Mouse (Mus musculus) erythroblast, embryonic 14.5 days (primary cell): ENCODE measurements around the gene Hist1h3d. TPM values are rescaled to one million over a fixed set of nuclear protein-coding genes. Genes with fewer than 3 reads are reported as not detected.
A peak's percentile ranks its signal among the peaks of the same experiment; 100 is the strongest.
"Not testable (repeated sequence)": the region's sequence is repeated elsewhere in the genome, so short reads cannot be mapped to it uniquely, and the experiment has no call there.

Experiments used
- H3K27me3 ChIP-seq: 2 replicates; pipeline ENCODE4 v1.6.1; 2012; ENCODE audit warnings: inconsistent platforms; ENCODE audit not compliant: control insufficient read depth
- H3K36me3 ChIP-seq: 2 replicates; pipeline ENCODE4 v1.6.1; 2012; ENCODE audit warnings: mild to moderate bottlenecking, inconsistent platforms; ENCODE audit not compliant: control insufficient read depth
- H3K4me1 ChIP-seq: 2 replicates; pipeline ENCODE4 v1.6.1; 2012; ENCODE audit warnings: inconsistent platforms; ENCODE audit not compliant: control insufficient read depth
- H3K4me3 ChIP-seq: replicated peaks from 2 replicates; pipeline ENCODE3; 2012; ENCODE audit warnings: moderate library complexity, mild to moderate bottlenecking, inconsistent platforms
- H3K9me3 ChIP-seq: 2 replicates; pipeline ENCODE4 v1.6.1; 2012; ENCODE audit warnings: low read length, inconsistent platforms, mixed read lengths; ENCODE audit not compliant: control insufficient read depth
- GATA1 ChIP-seq: IDR thresholded peaks from 2 replicates; pipeline ENCODE4 v1.6.1; 2012; ENCODE audit warnings: low read length, inconsistent platforms, mixed read lengths
- TAL1 ChIP-seq: IDR thresholded peaks from 3 replicates; pipeline ENCODE4 v1.6.1; 2012; ENCODE audit warnings: low read length, inconsistent platforms, mixed read lengths
- polyA plus RNA-seq: library from polyadenylated mRNA; stranded (reverse); fragments of >175 nt; gene quantifications from 2 replicates; pipeline ENCODE4 v1.2.3, GENCODE M21; 2012

The Hist1h3d gene
- polyA plus RNA-seq, 1 experiment: 4.7 TPM

DNA sequence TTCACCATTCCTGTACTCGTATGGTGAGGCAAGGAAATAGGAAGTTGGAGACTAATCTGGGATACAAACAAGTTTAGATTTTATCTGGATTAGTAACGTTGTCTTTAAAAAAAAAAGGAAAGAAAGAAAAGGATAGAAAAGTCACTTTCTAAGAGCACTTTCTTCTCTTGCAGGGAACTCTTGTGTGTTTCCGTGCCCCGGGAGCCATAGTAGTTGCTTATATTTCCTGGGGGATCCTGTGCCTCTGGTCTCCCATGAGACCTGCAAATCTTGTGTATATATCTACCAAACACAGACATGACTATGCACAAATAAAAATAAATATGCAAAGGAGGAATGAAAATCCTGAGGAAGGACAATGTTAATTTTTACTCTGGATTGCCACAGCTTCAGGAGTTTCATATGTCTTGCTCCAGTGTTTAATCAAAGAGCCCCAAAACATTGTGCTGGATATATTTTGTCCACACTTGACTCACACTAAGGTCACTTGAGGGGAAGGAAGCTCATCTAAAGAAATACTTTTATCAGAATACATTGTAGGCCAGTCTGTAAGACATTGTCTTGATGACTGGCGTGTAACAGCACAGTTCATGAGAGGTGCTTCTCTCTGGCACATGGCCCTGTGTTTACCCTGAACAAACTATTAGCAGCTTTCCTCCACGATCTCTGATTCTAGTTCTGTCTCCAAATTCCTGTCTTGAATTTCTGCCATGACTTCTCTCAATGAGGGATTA lies 1.5 kb downstream of the Hist1h3d start:
- TF ChIP-seq GATA1 (no peak), TAL1 (no peak)
- peaks cover 11% of the 10 kb centered on the region for H3K36me3 ChIP-seq
- H3K27me3 ChIP-seq: no peaks in the 10 kb centered on the region
- H3K4me1 ChIP-seq: peaks cover 53% of the 10 kb centered on the region
- no peaks in the 10 kb centered on the region for H3K9me3 ChIP-seq
- peak overlapping the region; percentile 76 for H3K4me3 ChIP-seq

DNA sequence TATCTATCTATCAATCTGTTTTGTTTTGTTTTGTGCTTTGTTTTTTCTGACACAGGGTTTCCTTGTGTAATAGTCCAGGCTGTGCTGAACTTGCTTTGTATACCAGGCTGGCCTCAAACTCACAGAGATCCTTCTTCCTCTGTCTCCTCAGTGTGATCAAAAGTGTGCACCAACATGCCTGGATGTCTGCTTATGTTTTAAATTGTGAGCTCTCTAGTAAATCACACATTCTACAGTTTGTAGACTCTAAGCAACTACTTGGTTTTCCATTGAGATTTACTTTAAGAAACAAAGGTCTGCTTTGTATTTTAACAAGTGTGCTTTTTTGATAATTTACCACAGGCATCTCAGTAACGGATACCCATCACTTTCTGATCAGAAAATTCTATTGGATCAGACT lies 2.3 kb downstream of the Hist1h3d start:
- Histone ChIP-seq H3K9me3 (no peaks in the 10 kb centered on the region), H3K27me3 (no peaks in the 10 kb centered on the region), H3K4me1 (peaks cover 56% of the 10 kb centered on the region), H3K36me3 (peaks cover 11% of the 10 kb centered on the region), H3K4me3 (peak overlapping the region; percentile 76)
- TF ChIP-seq GATA1: no peak
- no peak for TF ChIP-seq TAL1

DNA sequence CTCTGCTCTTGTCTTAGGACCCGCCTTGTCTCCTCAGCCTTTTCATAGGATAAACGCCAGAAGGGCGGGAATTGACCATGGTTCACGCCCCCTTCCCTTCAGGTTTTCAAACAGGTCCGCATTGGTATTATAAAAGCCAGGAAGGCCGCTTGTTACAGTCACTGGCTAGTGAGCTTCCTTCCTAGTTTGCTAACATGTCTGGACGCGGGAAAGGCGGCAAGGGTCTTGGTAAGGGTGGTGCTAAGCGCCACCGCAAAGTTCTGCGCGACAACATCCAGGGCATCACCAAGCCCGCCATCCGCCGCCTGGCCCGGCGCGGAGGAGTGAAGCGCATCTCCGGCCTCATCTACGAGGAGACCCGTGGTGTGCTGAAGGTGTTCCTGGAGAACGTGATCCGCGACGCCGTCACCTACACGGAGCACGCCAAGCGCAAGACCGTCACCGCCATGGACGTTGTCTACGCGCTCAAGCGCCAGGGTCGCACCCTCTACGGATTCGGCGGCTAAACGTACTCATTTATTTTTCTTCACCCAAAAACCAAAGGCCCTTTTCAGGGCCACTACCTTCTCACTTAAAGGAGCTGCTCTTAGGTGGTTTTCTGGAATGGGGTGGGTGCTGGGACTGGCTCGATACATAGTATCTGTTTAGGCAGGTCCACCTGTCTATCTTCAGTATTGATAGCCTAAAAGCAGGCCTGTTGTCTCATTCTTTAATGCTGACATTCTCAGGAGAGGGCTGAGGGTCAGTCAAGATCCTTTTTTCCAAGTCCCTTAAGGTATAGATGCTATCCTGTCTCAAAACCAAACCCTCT lies 6.0 kb downstream of the Hist1h3d start, which contains the start of gene Hist1h4d:
Hist1h4d (plus strand) TSS at position 191 of the 811 bp plus-strand sequence.
- TF ChIP-seq GATA1: no peak
- no peak; the same call in 2 of the 3 replicates for TF ChIP-seq TAL1
- no peaks in the 10 kb centered on the region for H3K9me3 ChIP-seq
- peaks cover 11% of the 10 kb centered on the region for H3K36me3 ChIP-seq
- H3K4me1 ChIP-seq: peaks cover 71% of the 10 kb centered on the region
- no peaks in the 10 kb centered on the region for H3K27me3 ChIP-seq
- H3K4me3 ChIP-seq: peak within 1 kb of the TSS; percentile 67

DNA sequence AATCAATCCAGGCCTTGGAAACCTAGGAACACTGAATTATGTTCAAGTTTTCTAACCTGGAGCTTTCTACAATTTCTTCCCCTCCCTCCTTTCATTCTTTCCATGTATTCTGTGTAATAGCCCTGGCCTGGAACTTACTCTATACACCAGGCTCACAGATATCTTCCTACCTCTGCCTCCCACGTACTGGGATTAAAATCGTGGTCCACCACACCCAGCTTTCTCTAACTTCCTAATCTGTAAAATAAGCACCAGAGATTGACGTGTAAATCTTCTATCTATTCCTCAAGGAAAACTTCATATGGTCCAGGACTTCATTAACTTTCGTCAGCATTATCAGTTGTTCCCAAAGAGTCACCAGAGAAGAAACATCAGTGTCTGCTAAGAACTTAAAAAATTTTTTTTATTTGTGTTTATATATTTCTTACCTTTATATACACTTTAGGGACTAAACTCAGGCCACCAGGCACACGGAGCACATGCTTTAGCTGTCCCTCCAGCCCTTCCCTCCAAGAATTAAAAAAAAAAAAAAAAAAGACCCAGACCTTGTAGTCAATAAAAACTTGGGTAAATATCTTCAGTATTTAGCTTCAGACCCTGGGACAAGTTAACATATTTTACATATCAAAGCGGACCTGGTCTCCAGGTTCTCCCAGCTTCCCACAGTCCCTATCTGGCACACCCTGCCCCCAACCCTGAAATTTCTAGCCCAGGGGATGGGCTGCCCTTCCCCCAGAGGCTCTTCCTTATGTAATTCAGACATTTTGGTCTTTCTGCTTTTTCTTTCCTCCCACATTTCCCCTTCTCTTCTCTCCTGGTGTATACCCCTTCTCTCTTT lies 6.9 kb downstream of the Hist1h3d start:
- Histone ChIP-seq H3K4me3 (peak overlapping the region; percentile 67), H3K9me3 (no peaks in the 10 kb centered on the region), H3K4me1 (peaks cover 70% of the 10 kb centered on the region), H3K27me3 (no peaks in the 10 kb centered on the region), H3K36me3 (peaks cover 10% of the 10 kb centered on the region)
- 0 out of 2 replicates have a peak, but pooled peaks have one; percentile 1 for TF ChIP-seq GATA1
- no peak for TF ChIP-seq TAL1

DNA sequence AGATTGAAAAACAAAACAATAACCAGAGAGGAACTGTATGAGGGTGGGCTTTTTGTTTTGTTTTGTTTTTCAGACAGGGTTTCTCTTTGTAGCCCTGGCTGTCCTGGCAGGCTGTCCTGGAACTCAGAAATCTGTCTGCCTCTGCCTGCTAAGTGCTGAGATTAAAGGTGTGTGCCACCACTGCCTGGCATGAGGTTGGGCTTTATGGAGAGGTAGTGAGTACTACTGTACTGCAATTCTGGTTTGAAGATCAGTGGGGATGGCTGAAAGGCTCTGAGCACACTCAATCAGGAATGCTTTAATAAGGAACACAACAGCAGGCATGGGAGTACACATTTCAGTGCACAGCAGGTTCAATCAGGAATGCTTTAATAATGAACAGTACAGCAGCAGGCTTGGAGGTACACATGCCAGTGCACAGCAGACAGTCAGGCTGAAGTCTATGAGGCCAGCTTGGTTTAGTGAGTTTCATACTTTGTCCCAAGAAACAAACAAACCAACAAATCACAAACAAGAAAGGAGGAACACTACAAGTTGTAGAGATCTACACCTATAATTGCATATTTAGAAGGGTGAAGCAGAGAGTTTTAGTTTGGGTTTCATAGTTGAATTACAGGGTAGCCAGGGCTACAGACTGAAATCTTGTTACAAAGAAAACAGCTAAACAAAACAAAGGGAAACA lies 8.0 kb downstream of the Hist1h3d start:
- TF ChIP-seq GATA1 (no peak), TAL1 (no peak)
- Histone ChIP-seq H3K4me1 (peaks cover 73% of the 10 kb centered on the region), H3K27me3 (no peaks in the 10 kb centered on the region), H3K36me3 (peaks cover 10% of the 10 kb centered on the region), H3K9me3 (no peaks in the 10 kb centered on the region), H3K4me3 (peak overlapping the region; percentile 67)

GRCm38 (mm10) chr13:23584331-23584730 lies 8.8 kb downstream of the Hist1h3d start:
- no peaks in the 10 kb centered on the region for H3K27me3 ChIP-seq
- H3K4me3 ChIP-seq: peak overlapping the region; percentile 67
- H3K4me1 ChIP-seq: peaks cover 74% of the 10 kb centered on the region
- TF ChIP-seq GATA1 (no peak), TAL1 (no peak)
- peaks cover 7% of the 10 kb centered on the region for H3K36me3 ChIP-seq
- H3K9me3 ChIP-seq: no peaks in the 10 kb centered on the region

- peaks cover 71% of the 10 kb centered on the region for H3K4me1 ChIP-seq
- TF ChIP-seq GATA1 (no peak), TAL1 (no peak)
- peak overlapping the region; percentile 67 for H3K4me3 ChIP-seq
- peaks cover 4% of the 10 kb centered on the region; the same call in 1 of the 2 replicates for H3K36me3 ChIP-seq
- no peaks in the 10 kb centered on the region for H3K9me3 ChIP-seq
- no peaks in the 10 kb centered on the region for H3K27me3 ChIP-seq
Observed at GRCm38 (mm10) chr13:23585029-23585441, 9.5 kb downstream of the Hist1h3d start.

- H3K36me3 ChIP-seq, H3K27me3 ChIP-seq, H3K9me3 ChIP-seq: not testable (repeated sequence)
- H3K4me3 ChIP-seq: peak overlapping the region; percentile 67
- peaks cover 67% of the 10 kb centered on the region for H3K4me1 ChIP-seq
Observed at GRCm38 (mm10) chr13:23585442-23586098, 10.0 kb downstream of the Hist1h3d start.
